Mouse (Mus musculus) thymus, postnatal 25 days (tissue): ENCODE results near the gene Ift88.
"Not testable (repeated sequence)": the region's sequence is repeated elsewhere in the genome, so short reads cannot be mapped to it uniquely, and the experiment has no call there.

ENCODE experiments used
- DNase-seq: peaks from one replicate; pipeline ENCODE4 v3.0.0; 2022

The Ift88 gene

GRCm38 (mm10) chr14:57459883-57460282 lies 36.0 kb downstream of the Ift88 start:
- DNase-seq: no peak

- not testable (repeated sequence) for DNase-seq
Measured at GRCm38 (mm10) chr14:57460326-57460725, 36.5 kb downstream of the Ift88 start.

GRCm38 (mm10) chr14:57462871-57463270 lies 39.0 kb downstream of the Ift88 start:
- DNase-seq: no peak

GRCm38 (mm10) chr14:57475057-57475456 lies 51.2 kb downstream of the Ift88 start:
- DNase-seq: no peak

- DNase-seq: no peak
Measured at GRCm38 (mm10) chr14:57482262-57482661, 58.4 kb downstream of the Ift88 start.

- DNase-seq: no peak
Measured at GRCm38 (mm10) chr14:57484183-57484582, 60.3 kb downstream of the Ift88 start.

GRCm38 (mm10) chr14:57489696-57490095 lies 65.8 kb downstream of the Ift88 start:
- no peak for DNase-seq

- no peak for DNase-seq
Measured at GRCm38 (mm10) chr14:57493840-57494239, 70.0 kb downstream of the Ift88 start.

- DNase-seq: no peak
Measured at GRCm38 (mm10) chr14:57503729-57504128, 79.9 kb downstream of the Ift88 start.

GRCm38 (mm10) chr14:57509554-57509953 lies 85.7 kb downstream of the Ift88 start:
- no peak for DNase-seq

GRCm38 (mm10) chr14:57515156-57515762 lies 91.4 kb downstream of the Ift88 start:
- no peak for DNase-seq

- DNase-seq: no peak
Measured at GRCm38 (mm10) chr14:57517001-57517400, 93.1 kb downstream of the Ift88 start.

GRCm38 (mm10) chr14:57523762-57524161 lies 99.9 kb downstream of the Ift88 start:
- DNase-seq: no peak

- DNase-seq: no peak
Measured at GRCm38 (mm10) chr14:57524671-57525387, 101.0 kb downstream of the Ift88 start, which contains the start of gene Il17d. Gene Il17d, plus strand, starts transcription at chr14:57524777.

GRCm38 (mm10) chr14:57525388-57526049 lies 101.7 kb downstream of the Ift88 start:
- peak; percentile 56 for DNase-seq

- no peak for DNase-seq
Measured at GRCm38 (mm10) chr14:57526050-57526623, 102.3 kb downstream of the Ift88 start.

- DNase-seq: no peak
Measured at GRCm38 (mm10) chr14:57527122-57527521, 103.3 kb downstream of the Ift88 start.

- DNase-seq: no peak
Measured at GRCm38 (mm10) chr14:57527598-57527997, 103.7 kb downstream of the Ift88 start.

- DNase-seq: no peak
Measured at GRCm38 (mm10) chr14:57529086-57529785, 105.4 kb downstream of the Ift88 start.

- no peak for DNase-seq
Measured at GRCm38 (mm10) chr14:57529786-57530515, 106.1 kb downstream of the Ift88 start.

- DNase-seq: no peak
Measured at GRCm38 (mm10) chr14:57532577-57532976, 108.7 kb downstream of the Ift88 start.

GRCm38 (mm10) chr14:57533214-57533613 lies 109.4 kb downstream of the Ift88 start:
- DNase-seq: peak; percentile 27
